Mouse (Mus musculus) small intestine, adult 2 months (tissue): ENCODE results near the gene Map3k6. TPM values are rescaled to one million over a fixed set of nuclear protein-coding genes. Genes with fewer than 3 reads are reported as not detected.

Experiments used
- H3K27ac ChIP-seq: fragments of 200-500 bp; 2 replicates; pipeline ENCODE4 v1.5.1; 2012; ENCODE audit warnings: low read depth, low read length, control low read depth, inconsistent platforms; ENCODE audit not compliant: insufficient read depth
- H3K27me3 ChIP-seq: fragments of 200-500 bp; 2 replicates; pipeline ENCODE4 v1.6.1; 2012; ENCODE audit warnings: mild to moderate bottlenecking, moderate library complexity, low read length, inconsistent platforms; ENCODE audit not compliant: control insufficient read depth, insufficient read depth
- H3K36me3 ChIP-seq: fragments of 200-500 bp; 2 replicates; pipeline ENCODE4 v1.6.1; 2012; ENCODE audit warnings: mild to moderate bottlenecking, low read length, control low read depth, inconsistent platforms; ENCODE audit not compliant: control insufficient read depth, insufficient read depth
- H3K4me1 ChIP-seq: fragments of 200-500 bp; 2 replicates; pipeline ENCODE4 v1.6.1; 2012; ENCODE audit warnings: low read length, inconsistent platforms, mixed read lengths; ENCODE audit not compliant: control insufficient read depth, insufficient read depth, insufficient read length
- H3K4me3 ChIP-seq: fragments of 200-500 bp; 2 replicates; pipeline ENCODE4 v1.5.1; 2012; ENCODE audit warnings: low read depth, mild to moderate bottlenecking, control low read depth, inconsistent platforms, low read length, moderate library complexity
- CTCF ChIP-seq: fragments of 200-500 bp; IDR thresholded peaks from 2 replicates; pipeline ENCODE4 v1.5.1; 2012; ENCODE audit warnings: low read depth, mild to moderate bottlenecking, control low read depth, inconsistent platforms, low read length, moderate library complexity, mixed read lengths; ENCODE audit not compliant: insufficient replicate concordance, insufficient read length; ENCODE audit errors: extremely low read depth
- POLR2A ChIP-seq: fragments of 200-500 bp; IDR thresholded peaks from 2 replicates; pipeline ENCODE4 v1.6.1; 2012; ENCODE audit warnings: low read depth, mild to moderate bottlenecking, control low read depth, inconsistent platforms, low read length, moderate library complexity
- WGBS: fragments of 180-500 bp; shearing (Covaris S2); methylation state at CpG from one replicate; pipeline ENCODE4 v1.1.7; 2018; 5-methylcytosine and 5-hydroxymethylcytosine counted together
- polyA plus RNA-seq: library from polyadenylated mRNA; depleted of rRNA; stranded (reverse); fragments of >200 nt; gene quantifications from 2 replicates; pipeline ENCODE4 v1.2.3, GENCODE M21; 2012

Map3k6 gene
- polyA plus RNA-seq, 1 experiment, result 75.5 TPM

- no peak overlapping the region for H3K4me3 ChIP-seq
- no peaks in the 10 kb centered on the region for H3K27me3 ChIP-seq
- 85% methylated on average over 3 of the region's 3 CpGs for WGBS
- peaks cover 10% of the 10 kb centered on the region; the same call in 1 of the 2 replicates for H3K4me1 ChIP-seq
- 0 out of 2 replicates have a peak overlapping the region, but pooled peaks have one; percentile 70 for H3K27ac ChIP-seq
- H3K36me3 ChIP-seq, result 0 out of 2 replicates have a peak, but pooled peaks cover 2% of the 10 kb centered on the region
- no peak for TF ChIP-seq CTCF
- no peak for TF ChIP-seq POLR2A
Observed at GRCm38 (mm10) chr4:133278482-133278881, 37.9 kb downstream of the Map3k6 start.

- no peaks in the 10 kb centered on the region for H3K27me3 ChIP-seq
- H3K36me3 ChIP-seq, result no peaks in the 10 kb centered on the region
- WGBS, result 48% methylated on average over 7 of the region's 7 CpGs
- H3K4me1 ChIP-seq, result peaks cover 5% of the 10 kb centered on the region; the same call in 1 of the 2 replicates
- TF ChIP-seq CTCF (no peak), POLR2A (no peak)
- no peak overlapping the region for H3K27ac ChIP-seq
- H3K4me3 ChIP-seq, result no peak overlapping the region
Observed at GRCm38 (mm10) chr4:133281513-133281912, 40.9 kb downstream of the Map3k6 start.

- Histone ChIP-seq H3K27me3 (no peaks in the 10 kb centered on the region), H3K4me1 (peaks cover 5% of the 10 kb centered on the region; the same call in 1 of the 2 replicates), H3K27ac (no peak overlapping the region), H3K4me3 (no peak overlapping the region), H3K36me3 (no peaks in the 10 kb centered on the region)
- no peak for TF ChIP-seq POLR2A
- TF ChIP-seq CTCF, result no peak
- 57% methylated on average over 5 of the region's 5 CpGs for WGBS
Observed at GRCm38 (mm10) chr4:133281951-133282481, 41.4 kb downstream of the Map3k6 start.

DNA sequence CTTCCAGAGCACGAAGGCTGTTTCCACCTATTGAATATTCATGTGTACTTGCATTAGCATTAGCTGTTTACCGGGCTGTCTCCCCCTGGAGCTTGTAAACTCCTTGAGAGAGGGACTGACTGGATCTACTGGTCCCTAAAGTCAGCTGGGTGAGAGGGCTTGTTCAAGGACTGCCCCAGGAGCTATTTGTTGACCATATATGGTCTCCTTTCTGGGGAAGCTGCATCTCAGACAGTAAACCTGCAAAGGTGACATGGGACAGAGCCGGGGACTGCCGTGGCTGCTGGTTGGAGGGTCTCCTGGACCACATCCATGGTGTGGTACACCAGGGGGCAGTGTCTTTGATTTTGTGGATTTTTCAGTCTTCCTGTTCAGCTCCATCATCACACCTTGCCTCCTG, 42.0 kb downstream of the Map3k6 start:
- no peak overlapping the region for H3K4me3 ChIP-seq
- H3K27me3 ChIP-seq, result no peaks in the 10 kb centered on the region
- WGBS, result 49% methylated on average over 4 of the region's 4 CpGs
- H3K4me1 ChIP-seq, result peaks cover 9% of the 10 kb centered on the region; the same call in 1 of the 2 replicates
- no peak for TF ChIP-seq CTCF
- no peak for TF ChIP-seq POLR2A
- no peaks in the 10 kb centered on the region for H3K36me3 ChIP-seq
- no peak overlapping the region for H3K27ac ChIP-seq

- H3K27me3 ChIP-seq, result no peaks in the 10 kb centered on the region
- H3K27ac ChIP-seq, result no peak overlapping the region
- peaks cover 7% of the 10 kb centered on the region; the same call in 1 of the 2 replicates for H3K4me1 ChIP-seq
- H3K36me3 ChIP-seq, result no peaks in the 10 kb centered on the region
- WGBS, result 74% methylated on average over 3 of the region's 3 CpGs
- no peak overlapping the region for H3K4me3 ChIP-seq
- no peak for TF ChIP-seq CTCF
- TF ChIP-seq POLR2A, result no peak
Observed at GRCm38 (mm10) chr4:133285299-133285698, 44.7 kb downstream of the Map3k6 start.

GRCm38 (mm10) chr4:133285950-133286349, 45.3 kb downstream of the Map3k6 start:
- no peaks in the 10 kb centered on the region for H3K27me3 ChIP-seq
- WGBS, result 50% methylated on average over 5 of the region's 5 CpGs
- no peak for TF ChIP-seq CTCF
- no peaks in the 10 kb centered on the region for H3K36me3 ChIP-seq
- no peak overlapping the region for H3K27ac ChIP-seq
- no peak overlapping the region for H3K4me3 ChIP-seq
- H3K4me1 ChIP-seq, result peaks cover 7% of the 10 kb centered on the region; the same call in 1 of the 2 replicates

- TF ChIP-seq POLR2A (no peak), CTCF (no peak)
- H3K4me1 ChIP-seq, result peaks cover 7% of the 10 kb centered on the region; the same call in 1 of the 2 replicates
- peak overlapping the region; percentile 17; the same call in 1 of the 2 replicates for H3K27ac ChIP-seq
- 39% methylated on average over 4 of the region's 4 CpGs for WGBS
- H3K27me3 ChIP-seq, result no peaks in the 10 kb centered on the region
- H3K36me3 ChIP-seq, result no peaks in the 10 kb centered on the region
- H3K4me3 ChIP-seq, result no peak overlapping the region
Observed at GRCm38 (mm10) chr4:133286476-133287077, 46.0 kb downstream of the Map3k6 start.
